Mouse (Mus musculus) brain, embryonic 14.5 days (tissue): ENCODE measurements around the gene Metrn.

Experiments used
- CTCF ChIP-seq: fragments of 200-500 bp; IDR thresholded peaks from 2 replicates; pipeline ENCODE4 v1.5.1; 2012; ENCODE audit warnings: inconsistent platforms, mild to moderate bottlenecking, moderate library complexity, borderline replicate concordance; ENCODE audit not compliant: insufficient read depth, insufficient read length; ENCODE audit errors: extremely low read depth
- POLR2A ChIP-seq: fragments of 200-500 bp; IDR thresholded peaks from 2 replicates; pipeline ENCODE4 v1.6.1; 2012; ENCODE audit warnings: mild to moderate bottlenecking, inconsistent platforms, borderline replicate concordance; ENCODE audit not compliant: poor library complexity, insufficient read depth, insufficient read length, severe bottlenecking; ENCODE audit errors: extremely low read depth

GRCm38 (mm10) chr17:25837076-25837410 is 40.1 kb upstream of the Metrn start, which contains the start of gene Rhbdl1:
- TF ChIP-seq CTCF (no peak), POLR2A (peak; percentile 66; the same call in 1 of the 2 replicates)
